Mouse (Mus musculus) testis, adult 2 months (tissue): ENCODE measurements at regions not wholly inside any gene's neighbourhood (a gene's known extent, or its start where the extent isn't known, plus 50 kb on each side); places are given as distances from the start of the nearest gene placed in this dataset.

Experiments
- CTCF ChIP-seq: fragments of 200-500 bp; IDR thresholded peaks from 2 replicates; pipeline ENCODE4 v1.5.1; 2012; ENCODE audit warnings: low read depth, mild to moderate bottlenecking, inconsistent platforms, low read length, moderate library complexity; ENCODE audit not compliant: control insufficient read depth, insufficient read depth, insufficient replicate concordance
- POLR2A ChIP-seq: fragments of 200-500 bp; IDR thresholded peaks from 2 replicates; pipeline ENCODE4 v1.6.1; 2012; ENCODE audit warnings: low read depth, mild to moderate bottlenecking, inconsistent platforms, low read length, moderate library complexity; ENCODE audit not compliant: control insufficient read depth

DNA sequence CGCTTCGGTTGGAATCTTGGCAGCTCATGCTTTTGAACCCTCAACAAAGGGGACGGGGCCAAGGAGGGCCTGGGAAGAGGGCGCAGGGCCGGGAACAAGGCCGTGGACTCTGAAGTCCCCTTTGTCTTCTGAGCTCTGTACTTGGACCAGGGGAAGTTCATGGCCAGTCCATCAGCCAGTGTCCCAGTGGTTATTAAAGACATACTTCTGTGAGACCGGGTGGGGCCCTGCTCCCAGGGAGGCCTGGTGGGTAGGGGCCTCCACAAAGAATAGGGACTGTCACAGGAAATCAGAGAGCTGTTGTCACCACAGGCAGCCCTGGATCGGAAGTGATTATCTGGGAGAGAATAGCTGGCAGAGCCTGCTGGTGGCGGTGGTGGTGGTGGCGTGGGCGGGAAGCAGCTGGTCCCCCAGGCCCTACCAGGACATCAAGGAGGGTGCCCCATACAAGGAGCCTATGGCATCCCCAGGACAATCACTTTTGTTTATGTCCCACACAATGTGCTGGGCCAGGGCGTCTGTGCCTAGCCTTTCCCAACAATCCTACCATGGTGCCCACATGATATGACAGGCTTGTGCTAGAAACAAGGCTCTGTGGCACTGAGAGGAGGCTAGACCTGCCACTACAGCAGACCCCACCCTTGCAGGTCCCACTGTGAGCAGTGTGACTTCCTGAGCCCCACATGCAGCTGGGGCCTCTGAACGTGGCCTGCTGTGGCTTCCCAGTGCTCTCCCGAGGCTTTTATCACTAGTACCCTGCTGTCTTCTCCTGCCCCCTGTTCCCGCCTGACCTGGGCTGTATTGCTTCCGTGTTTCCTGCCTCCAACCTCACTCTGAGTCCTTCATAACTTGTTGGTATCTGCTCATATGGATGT lies 96.0 kb upstream of the 1700021F07Rik start:
- TF ChIP-seq POLR2A (no peak), CTCF (no peak)
